Mouse (Mus musculus): Measurements from ENCODE around the gene Ccdc15.

Gene Ccdc15

GRCm38 (mm10) chr9:37232201-37233195 lies 115.7 kb downstream of the Ccdc15 start:
- in situ Hi-C loops (cut with MboI, MseI): no loop called here

GRCm38 (mm10) chr9:37230486-37231195 lies 117.6 kb downstream of the Ccdc15 start:
- in situ Hi-C loops (cut with MboI, MseI): no loop called here

GRCm38 (mm10) chr9:37229880-37230325 lies 118.3 kb downstream of the Ccdc15 start:
- in situ Hi-C loops (cut with MboI, MseI): loop anchor here (10.0 kb wide), 1 partner anchor 185 kb away; no protein-coding TSS in a partner anchor

All from T-helper 1 cell (primary cell).